Mouse (Mus musculus): ENCODE measurements at regions not wholly inside any gene's neighbourhood (a gene's known extent, or its start where the extent isn't known, plus 50 kb on each side); places are given as distances from the start of the nearest gene placed in this dataset.

DNA sequence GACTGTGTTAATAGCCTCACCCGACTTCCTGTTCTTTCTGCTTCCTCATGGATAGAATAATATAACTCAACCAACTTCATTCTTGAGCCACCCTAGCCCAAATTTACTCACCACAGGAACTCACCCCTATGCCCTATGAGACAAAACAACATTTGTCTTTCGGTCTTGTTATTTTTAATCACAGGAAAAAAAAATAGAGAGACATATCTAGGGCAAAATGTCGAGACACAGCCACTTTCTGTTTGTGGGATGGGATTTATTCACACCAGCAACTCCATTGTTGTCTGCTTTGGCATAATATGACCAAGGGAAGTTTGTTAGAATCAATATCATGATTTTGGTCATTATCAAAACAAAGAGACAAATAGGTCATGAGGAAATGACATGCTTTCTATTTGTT is 1102.4 kb upstream of the Pcdh20 start:
- no peak overlapping the region for H3K4me2 ChIP-seq (replicated peaks; ENCODE audit: low read depth, low read length)
- H3K36me3 ChIP-seq (ENCODE audit: control insufficient read depth, insufficient read depth, low read length), result no peaks in the 10 kb centered on the region
- no peaks in the 10 kb centered on the region for H3K27me3 ChIP-seq (ENCODE audit: control insufficient read depth, insufficient read depth, low read length)
- no peak overlapping the region for H3K9ac ChIP-seq (ENCODE audit: low read depth, low read length)
- no peaks in the 10 kb centered on the region for H3K9me3 ChIP-seq (ENCODE audit: control insufficient read depth, low read length)
- WGBS, result 44% methylated on average over 3 of the region's 3 CpGs
- no peak overlapping the region for H3K4me3 ChIP-seq (ENCODE audit: low read length)
- H3K4me1 ChIP-seq (ENCODE audit: control insufficient read depth, insufficient read depth, low read length), result no peaks in the 10 kb centered on the region
- no peak overlapping the region for H3K27ac ChIP-seq (ENCODE audit: low read depth, low read length)
- no peak for ATAC-seq (ENCODE audit: low FRiP score, low TSS enrichment)

DNA sequence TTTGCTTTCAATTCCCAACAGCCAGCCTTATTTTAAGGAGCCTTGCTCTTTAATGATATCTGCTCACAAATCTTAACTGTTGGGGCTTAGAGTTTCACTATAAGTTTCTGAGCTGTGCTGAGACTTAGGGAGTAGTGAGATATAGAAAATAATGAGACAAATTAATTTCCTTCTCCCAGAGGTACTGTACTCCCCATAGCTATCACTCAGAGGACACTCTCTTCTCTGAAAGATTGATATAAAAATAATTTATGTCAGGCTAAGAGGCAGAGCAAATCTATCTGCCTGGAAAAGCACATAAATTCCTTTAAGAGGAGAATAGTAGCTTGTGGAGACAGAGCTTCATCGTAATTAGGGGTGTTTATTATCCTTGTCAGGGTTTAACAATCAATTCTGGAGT is 1100.5 kb upstream of the Pcdh20 start:
- Histone ChIP-seq H3K27ac (ENCODE audit: low read depth, low read length) (no peak overlapping the region), H3K27me3 (ENCODE audit: control insufficient read depth, insufficient read depth, low read length) (no peaks in the 10 kb centered on the region), H3K9ac (ENCODE audit: low read depth, low read length) (no peak overlapping the region), H3K4me3 (ENCODE audit: low read length) (no peak overlapping the region), H3K36me3 (ENCODE audit: control insufficient read depth, insufficient read depth, low read length) (no peaks in the 10 kb centered on the region), H3K4me1 (ENCODE audit: control insufficient read depth, insufficient read depth, low read length) (no peaks in the 10 kb centered on the region), H3K9me3 (ENCODE audit: control insufficient read depth, low read length) (no peaks in the 10 kb centered on the region), H3K4me2 (replicated peaks; ENCODE audit: low read depth, low read length) (no peak overlapping the region)
- ATAC-seq (ENCODE audit: low FRiP score, low TSS enrichment), result peak; percentile 73
- 20% methylated on average over 1 of the region's 1 CpGs for WGBS

DNA sequence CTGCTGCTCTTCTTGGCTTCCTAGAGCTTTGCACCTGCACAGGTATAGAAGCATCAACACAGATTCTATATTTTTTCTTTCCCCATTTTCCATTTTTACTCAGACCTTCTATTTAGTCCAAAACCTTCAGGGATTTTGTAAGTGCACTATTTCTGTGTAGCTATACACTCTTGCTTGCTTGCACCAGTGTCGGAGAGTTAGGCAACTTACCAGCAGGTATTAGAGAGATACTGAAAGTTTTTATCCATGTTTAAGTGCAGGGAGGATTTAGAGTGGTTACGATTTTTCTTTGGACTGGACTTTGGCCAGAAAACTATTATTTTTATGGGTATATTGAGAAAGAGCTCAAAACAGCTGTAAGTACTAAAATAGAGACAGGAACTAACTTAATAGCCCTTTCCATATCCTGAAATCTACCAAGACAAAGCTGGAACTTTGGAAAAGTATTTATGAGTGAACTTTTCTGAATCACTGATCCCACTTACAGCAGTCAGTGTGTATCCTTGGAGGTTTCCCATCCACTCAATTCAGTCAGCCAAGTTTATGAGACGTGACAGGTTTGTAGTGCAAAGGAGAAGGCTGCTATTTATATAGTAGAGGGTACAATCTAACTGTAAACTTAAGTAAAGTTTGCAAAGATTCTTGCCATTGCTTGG is 1088.8 kb upstream of the Pcdh20 start:
- WGBS, result 35% methylated on average over 3 of the region's 3 CpGs
- H3K36me3 ChIP-seq (ENCODE audit: control insufficient read depth, insufficient read depth, low read length), result no peaks in the 10 kb centered on the region
- H3K9ac ChIP-seq (ENCODE audit: low read depth, low read length), result no peak overlapping the region
- H3K4me3 ChIP-seq (ENCODE audit: low read length), result no peak overlapping the region
- H3K27me3 ChIP-seq (ENCODE audit: control insufficient read depth, insufficient read depth, low read length), result no peaks in the 10 kb centered on the region
- no peak overlapping the region for H3K27ac ChIP-seq (ENCODE audit: low read depth, low read length)
- H3K9me3 ChIP-seq (ENCODE audit: control insufficient read depth, low read length), result no peaks in the 10 kb centered on the region
- H3K4me2 ChIP-seq (replicated peaks; ENCODE audit: low read depth, low read length), result no peak overlapping the region
- H3K4me1 ChIP-seq (ENCODE audit: control insufficient read depth, insufficient read depth, low read length), result no peaks in the 10 kb centered on the region
- no peak for ATAC-seq (ENCODE audit: low FRiP score, low TSS enrichment)

DNA sequence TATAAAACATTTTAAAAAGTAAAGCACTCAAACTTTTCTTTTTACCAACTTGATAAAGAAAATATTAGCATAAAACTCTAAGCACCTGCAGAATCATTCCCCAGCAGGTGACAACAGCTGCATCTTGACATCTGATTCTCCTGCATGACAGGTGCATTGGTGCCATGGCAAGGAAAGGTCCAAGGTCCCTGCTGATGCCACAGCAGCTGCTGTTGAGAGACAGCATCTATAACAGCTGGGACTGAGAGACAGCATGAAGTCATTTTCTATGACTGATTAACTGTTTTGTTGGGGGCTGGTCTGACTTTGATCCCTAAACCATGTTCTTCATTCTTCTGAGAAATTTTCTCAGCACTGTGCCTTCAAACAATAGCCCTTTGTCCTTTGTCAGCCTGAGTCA is 1086.1 kb upstream of the Pcdh20 start:
- Histone ChIP-seq H3K9me3 (ENCODE audit: control insufficient read depth, low read length) (no peaks in the 10 kb centered on the region), H3K4me2 (replicated peaks; ENCODE audit: low read depth, low read length) (no peak overlapping the region), H3K27me3 (ENCODE audit: control insufficient read depth, insufficient read depth, low read length) (no peaks in the 10 kb centered on the region), H3K27ac (ENCODE audit: low read depth, low read length) (no peak overlapping the region), H3K36me3 (ENCODE audit: control insufficient read depth, insufficient read depth, low read length) (no peaks in the 10 kb centered on the region), H3K4me3 (ENCODE audit: low read length) (no peak overlapping the region), H3K9ac (ENCODE audit: low read depth, low read length) (no peak overlapping the region), H3K4me1 (ENCODE audit: control insufficient read depth, insufficient read depth, low read length) (no peaks in the 10 kb centered on the region)
- ATAC-seq (ENCODE audit: low FRiP score, low TSS enrichment), result peak; percentile 52; the same call in 1 of the 2 replicates

DNA sequence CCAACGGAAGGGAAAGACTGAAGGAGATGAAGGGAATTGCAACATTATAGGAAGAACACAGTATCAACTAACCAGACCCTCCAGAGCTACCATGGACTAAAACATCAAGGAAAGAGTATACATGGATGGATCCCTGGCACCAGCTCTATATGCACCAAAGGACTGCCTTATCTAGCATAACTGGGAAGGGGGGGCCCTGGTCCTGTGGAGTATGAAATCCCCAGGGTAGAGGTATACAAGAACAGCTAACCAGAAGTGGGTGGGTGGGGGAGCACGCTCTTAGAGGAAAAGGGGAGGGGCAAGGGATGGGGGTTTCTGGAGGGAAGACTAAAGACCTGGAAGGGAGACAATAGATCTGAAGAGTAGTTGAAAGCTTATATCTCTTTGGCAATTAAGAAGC is 1085.0 kb upstream of the Pcdh20 start:
- Histone ChIP-seq H3K27me3 (ENCODE audit: control insufficient read depth, insufficient read depth, low read length) (no peaks in the 10 kb centered on the region), H3K4me2 (replicated peaks; ENCODE audit: low read depth, low read length) (no peak overlapping the region), H3K4me3 (ENCODE audit: low read length) (no peak overlapping the region), H3K9ac (ENCODE audit: low read depth, low read length) (no peak overlapping the region), H3K9me3 (ENCODE audit: control insufficient read depth, low read length) (no peaks in the 10 kb centered on the region), H3K27ac (ENCODE audit: low read depth, low read length) (no peak overlapping the region), H3K4me1 (ENCODE audit: control insufficient read depth, insufficient read depth, low read length) (no peaks in the 10 kb centered on the region), H3K36me3 (ENCODE audit: control insufficient read depth, insufficient read depth, low read length) (no peaks in the 10 kb centered on the region)
- no peak for ATAC-seq (ENCODE audit: low FRiP score, low TSS enrichment)
- WGBS, result 68% methylated on average over 2 of the region's 2 CpGs

DNA sequence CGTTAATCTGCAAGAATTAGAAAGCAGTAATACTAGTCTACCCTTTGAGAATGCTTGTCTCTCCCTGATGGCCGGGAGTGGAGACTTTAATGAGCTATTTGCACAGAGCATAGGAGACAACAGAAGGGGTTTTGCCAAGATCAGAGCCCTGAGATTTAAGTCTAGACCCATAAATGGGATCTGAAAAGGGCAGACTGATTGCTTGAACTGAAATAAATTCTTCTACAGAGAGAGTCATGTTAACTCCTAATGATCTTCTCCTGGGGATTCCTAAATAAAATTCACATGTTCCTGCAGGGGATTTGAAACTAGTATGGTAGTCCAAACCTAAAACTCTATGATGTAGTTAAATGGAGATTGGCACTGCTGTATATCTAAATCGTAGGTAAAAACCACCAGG is 1082.9 kb upstream of the Pcdh20 start:
- Histone ChIP-seq H3K27me3 (ENCODE audit: control insufficient read depth, insufficient read depth, low read length) (no peaks in the 10 kb centered on the region), H3K4me1 (ENCODE audit: control insufficient read depth, insufficient read depth, low read length) (no peaks in the 10 kb centered on the region), H3K4me2 (replicated peaks; ENCODE audit: low read depth, low read length) (no peak overlapping the region), H3K27ac (ENCODE audit: low read depth, low read length) (no peak overlapping the region), H3K36me3 (ENCODE audit: control insufficient read depth, insufficient read depth, low read length) (no peaks in the 10 kb centered on the region), H3K4me3 (ENCODE audit: low read length) (no peak overlapping the region), H3K9ac (ENCODE audit: low read depth, low read length) (no peak overlapping the region), H3K9me3 (ENCODE audit: control insufficient read depth, low read length) (no peaks in the 10 kb centered on the region)
- ATAC-seq (ENCODE audit: low FRiP score, low TSS enrichment), result no peak
- 61% methylated on average over 3 of the region's 3 CpGs for WGBS

Data from kidney, embryonic 14.5 days (tissue).